Mouse (Mus musculus) large intestine, adult 2 months (tissue): ENCODE data around the gene Thap2. TPM values are rescaled to one million over a fixed set of nuclear protein-coding genes. Genes with fewer than 3 reads are reported as not detected.

Source experiments
- polyA plus RNA-seq: library from polyadenylated mRNA; depleted of rRNA; stranded (reverse); fragments of >200 nt; gene quantifications from 2 replicates; pipeline ENCODE4 v1.2.3, GENCODE M21; 2012; rRNA removed

The Thap2 gene
- polyA plus RNA-seq, 1 experiment, result 3.0 TPM

Other genes starting within 250 kb of the Thap2 start
- not detected in 2 replicates for gene Tph2, start 199.4 kb downstream of the Thap2 start, polyA plus RNA-seq
- gene Tbc1d15, start 133.0 kb downstream of the Thap2 start, polyA plus RNA-seq, result 15.4 and 16.1 TPM in 2 replicates
- gene Rab21, start 68.8 kb downstream of the Thap2 start, polyA plus RNA-seq, result 12.0 and 15.7 TPM in 2 replicates
- 28.4 and 30.1 TPM in 2 replicates for gene Tmem19, start 21.9 kb downstream of the Thap2 start, polyA plus RNA-seq
- gene Zfc3h1, start 516 bp upstream of the Thap2 start, polyA plus RNA-seq, result 17.8 and 20.7 TPM in 2 replicates
- not detected in 2 replicates for gene A930009A15Rik, start 185.5 kb upstream of the Thap2 start, polyA plus RNA-seq
- gene Lgr5, start 203.3 kb upstream of the Thap2 start, polyA plus RNA-seq, result 4.7 and 6.1 TPM in 2 replicates